Mouse (Mus musculus) small intestine, adult 2 months (tissue): ENCODE data around the gene Hist2h3b.

Experiments
- CTCF ChIP-seq: fragments of 200-500 bp; IDR thresholded peaks from 2 replicates; pipeline ENCODE4 v1.5.1; 2012; ENCODE audit warnings: low read depth, mild to moderate bottlenecking, control low read depth, inconsistent platforms, low read length, moderate library complexity, mixed read lengths; ENCODE audit not compliant: insufficient replicate concordance, insufficient read length; ENCODE audit errors: extremely low read depth
- POLR2A ChIP-seq: fragments of 200-500 bp; IDR thresholded peaks from 2 replicates; pipeline ENCODE4 v1.6.1; 2012; ENCODE audit warnings: low read depth, mild to moderate bottlenecking, control low read depth, inconsistent platforms, low read length, moderate library complexity

DNA sequence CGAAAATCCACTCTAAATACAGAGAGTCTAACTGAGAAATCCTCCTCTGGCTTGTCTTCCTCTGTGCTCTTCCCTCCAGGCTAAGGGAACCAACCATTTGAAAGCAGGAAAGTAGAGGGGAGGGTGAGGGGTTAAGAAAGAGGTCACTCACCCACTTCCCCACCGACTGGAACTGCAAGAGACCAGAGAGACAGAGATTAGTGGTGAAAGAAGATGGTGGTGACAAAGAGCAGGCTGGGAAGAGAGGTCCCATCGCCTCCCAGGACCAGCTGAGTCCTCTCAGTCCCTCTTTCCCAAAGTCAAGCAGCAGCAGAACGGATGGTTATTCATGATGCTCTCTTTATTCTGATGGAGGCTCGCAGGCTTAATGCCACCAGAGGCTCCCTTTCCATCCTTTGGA, 24.9 kb downstream of the Hist2h3b start:
- no peak for TF ChIP-seq POLR2A
- no peak for TF ChIP-seq CTCF
